Mouse (Mus musculus) bone marrow macrophage, adult 2 months (primary cell): ENCODE data around the gene Gucy2c. TPM values are rescaled to one million over a fixed set of nuclear protein-coding genes. Genes with fewer than 3 reads are reported as not detected.

Experiments used
- H3K27ac ChIP-seq: 2 replicates; pipeline ENCODE4 v1.5.1; 2012; ENCODE audit warnings: low read depth, low read length; ENCODE audit not compliant: insufficient read depth
- H3K4me1 ChIP-seq: 2 replicates; pipeline ENCODE4 v1.6.1; 2012; ENCODE audit warnings: low read length; ENCODE audit not compliant: control insufficient read depth, insufficient read depth
- H3K4me3 ChIP-seq: 2 replicates; pipeline ENCODE4 v1.5.1; 2012; ENCODE audit warnings: mild to moderate bottlenecking, low read length, moderate library complexity; ENCODE audit not compliant: insufficient read depth
- CTCF ChIP-seq: IDR thresholded peaks from 2 replicates; pipeline ENCODE4 v1.5.1; 2012; ENCODE audit warnings: low read depth, mild to moderate bottlenecking, low read length, moderate library complexity
- POLR2A ChIP-seq: IDR thresholded peaks from 2 replicates; pipeline ENCODE4 v1.6.1; 2012; ENCODE audit warnings: mild to moderate bottlenecking, low read depth, low read length, borderline replicate concordance
- polyA plus RNA-seq: library from polyadenylated mRNA; stranded (reverse); fragments of >200 nt; gene quantifications from 2 replicates; pipeline ENCODE4 v1.2.4, GENCODE M21; 2012; ENCODE audit not compliant: missing spikeins, insufficient read depth, insufficient read length

Gucy2c gene
- polyA plus RNA-seq, 1 experiment, result not detected

DNA sequence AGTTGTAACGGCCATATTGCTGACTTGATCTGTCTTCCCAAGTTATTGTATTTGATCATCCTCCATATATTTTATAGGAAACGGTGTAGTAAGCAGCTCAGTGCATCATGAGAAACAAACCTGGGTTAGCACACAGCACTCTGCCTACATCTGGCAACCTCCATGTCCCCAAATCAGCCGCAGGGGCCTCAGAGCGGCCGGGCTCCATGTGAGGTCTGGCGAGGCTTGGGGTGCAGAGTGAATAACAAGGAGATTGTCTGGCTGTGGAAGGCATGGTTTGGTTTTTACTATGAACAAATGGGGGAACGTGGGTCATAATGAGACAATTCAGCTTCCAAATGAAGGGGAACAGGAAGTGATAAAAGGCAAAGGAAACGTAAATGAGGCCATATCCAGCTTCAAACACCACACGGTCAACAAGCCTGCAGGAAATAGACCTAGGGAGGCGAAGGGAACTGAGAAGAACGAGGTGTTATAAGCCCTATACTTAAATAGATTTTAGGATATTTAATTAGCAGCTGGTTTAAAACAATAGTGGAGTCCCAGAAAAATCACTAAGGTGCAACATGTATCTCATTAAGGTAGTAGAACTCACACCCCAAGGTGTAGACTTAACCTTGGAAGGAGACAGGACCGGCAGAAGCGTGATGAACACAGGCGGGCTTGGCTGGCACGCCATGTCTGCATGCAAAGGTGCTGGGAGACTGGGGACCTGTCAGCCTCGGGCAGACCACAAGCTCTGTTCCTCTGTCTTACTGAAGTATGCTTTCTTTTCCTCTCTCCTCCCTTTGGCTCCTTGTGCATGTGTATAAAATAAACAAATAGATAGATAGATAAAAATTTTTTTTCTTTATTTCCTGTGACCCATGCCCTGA is 11.6 kb upstream of the Gucy2c start:
- no peak overlapping the region for H3K27ac ChIP-seq
- no peak overlapping the region for H3K4me3 ChIP-seq
- peaks cover 6% of the 10 kb centered on the region; the same call in 1 of the 2 replicates for H3K4me1 ChIP-seq
- TF ChIP-seq CTCF, result no peak
- TF ChIP-seq POLR2A, result no peak

DNA sequence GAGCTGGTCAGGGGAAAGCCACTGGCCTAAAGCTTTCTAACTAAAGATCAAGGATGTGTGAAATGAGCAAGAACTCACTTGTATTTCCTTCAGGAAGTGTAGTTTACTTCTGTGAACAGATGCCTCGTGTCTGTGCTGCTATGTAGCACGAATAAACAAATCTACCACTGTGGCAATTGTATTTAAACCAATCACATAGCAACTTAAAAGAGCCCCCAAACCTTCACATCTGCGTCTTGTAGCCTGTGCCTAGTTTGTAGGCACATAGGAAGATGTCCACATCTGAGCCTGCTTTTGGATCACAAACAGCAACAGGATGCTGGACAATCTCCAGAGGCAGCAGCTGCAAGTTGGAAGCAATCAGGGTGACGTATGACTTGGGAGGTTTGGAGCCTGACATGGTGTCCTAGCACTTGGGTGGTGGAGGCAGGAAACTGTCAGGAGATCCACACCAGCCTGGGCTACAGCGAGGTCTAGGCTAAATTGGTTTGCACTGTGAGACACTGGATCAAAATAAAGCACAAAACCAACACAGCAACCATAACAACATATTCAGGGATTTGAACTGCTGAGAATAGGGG is 7.9 kb upstream of the Gucy2c start:
- Histone ChIP-seq H3K4me1 (peaks cover 6% of the 10 kb centered on the region; the same call in 1 of the 2 replicates), H3K27ac (no peak overlapping the region), H3K4me3 (no peak overlapping the region)
- no peak for TF ChIP-seq POLR2A
- TF ChIP-seq CTCF, result no peak

DNA sequence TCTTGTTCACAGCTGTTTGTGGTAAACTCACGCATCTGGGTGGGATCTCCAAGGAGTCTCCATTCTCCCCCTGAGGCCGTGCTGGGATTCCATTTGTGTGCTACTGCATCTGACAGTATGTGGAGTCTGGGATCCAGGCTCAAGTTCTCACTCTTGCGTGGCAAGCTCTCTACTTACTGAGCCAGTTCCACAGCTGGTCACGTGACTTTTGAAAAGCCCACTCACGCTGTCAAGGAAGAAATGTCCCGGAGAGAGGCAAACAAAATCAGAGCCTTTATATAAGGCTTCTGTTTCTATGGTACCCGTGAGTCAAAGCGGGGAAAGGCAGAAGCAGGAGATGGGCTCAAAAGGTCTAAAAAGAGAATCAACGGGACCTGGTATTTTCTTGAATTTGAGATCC is 1.2 kb upstream of the Gucy2c start:
- TF ChIP-seq CTCF, result no peak
- no peak for TF ChIP-seq POLR2A
- Histone ChIP-seq H3K4me1 (no peaks in the 10 kb centered on the region), H3K4me3 (no peak overlapping the region), H3K27ac (no peak overlapping the region)

DNA sequence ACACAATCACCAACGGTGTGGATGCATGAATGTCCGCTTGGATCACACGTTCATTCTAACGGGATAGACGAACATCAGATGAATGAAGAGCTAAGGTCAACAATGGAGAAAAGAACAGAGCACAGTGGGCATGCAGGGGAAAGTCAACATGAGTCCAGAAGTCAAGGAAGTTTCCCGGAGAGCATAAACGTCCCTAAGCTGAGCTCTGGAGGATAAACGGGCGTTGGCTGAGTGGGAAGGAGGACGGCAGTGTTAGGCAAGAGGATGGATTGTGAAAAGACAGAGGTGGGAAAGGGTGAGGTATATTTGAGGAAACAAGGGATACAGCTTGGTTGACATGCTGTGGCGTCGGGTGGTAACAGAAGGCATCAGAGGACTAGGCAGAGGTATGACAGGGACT is 581 bp upstream of the Gucy2c start:
- Histone ChIP-seq H3K4me1 (no peaks in the 10 kb centered on the region), H3K4me3 (no peak overlapping the region)
- TF ChIP-seq CTCF, result no peak
- TF ChIP-seq POLR2A, result no peak

DNA sequence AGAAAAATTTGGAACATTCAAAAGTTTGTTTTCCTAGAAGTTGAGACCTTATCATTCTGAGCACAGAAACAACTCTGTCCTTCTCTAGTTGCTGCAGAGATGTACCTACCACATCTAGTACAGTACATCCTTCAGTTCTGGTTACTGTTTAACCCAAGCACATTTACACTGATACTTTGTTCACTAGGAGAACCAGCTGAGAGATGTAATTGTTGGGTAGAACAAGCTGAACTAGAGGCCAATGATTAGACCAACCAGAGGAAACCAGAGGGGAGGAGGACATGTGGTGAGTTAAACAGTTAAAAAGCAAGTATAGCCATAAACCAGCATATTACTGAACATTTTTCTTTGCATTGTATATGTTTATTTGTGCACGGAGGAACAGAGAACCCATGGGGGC is 5.2 kb downstream of the Gucy2c start:
- H3K4me1 ChIP-seq, result no peaks in the 10 kb centered on the region
- H3K4me3 ChIP-seq, result no peak overlapping the region
- no peak overlapping the region for H3K27ac ChIP-seq
- TF ChIP-seq POLR2A, result no peak
- TF ChIP-seq CTCF, result no peak

More for the DNA sequence above, 581 bp upstream of the Gucy2c start:
- no peak overlapping the region for H3K27ac ChIP-seq

DNA sequence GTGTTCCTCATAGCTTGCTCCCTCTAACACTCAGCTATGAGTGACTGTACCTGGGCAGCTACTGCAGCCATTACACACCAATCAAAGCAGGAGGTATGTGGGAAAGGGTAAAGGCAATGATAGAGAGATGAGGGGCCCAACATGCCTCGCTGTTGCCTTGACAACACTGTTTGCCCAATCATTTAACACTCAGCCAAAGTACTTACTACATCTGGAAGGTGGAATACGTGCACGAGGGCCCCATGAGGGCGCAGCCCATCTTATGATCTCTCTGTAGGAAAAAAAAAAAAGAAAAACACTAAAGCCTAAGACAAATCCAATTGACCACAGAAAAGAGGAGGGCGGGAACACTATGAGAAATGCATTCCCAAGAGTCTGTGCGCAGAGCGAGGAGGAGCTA is 11.7 kb downstream of the Gucy2c start:
- Histone ChIP-seq H3K4me1 (no peaks in the 10 kb centered on the region), H3K27ac (no peak overlapping the region), H3K4me3 (no peak overlapping the region)
- TF ChIP-seq POLR2A (no peak), CTCF (no peak)

DNA sequence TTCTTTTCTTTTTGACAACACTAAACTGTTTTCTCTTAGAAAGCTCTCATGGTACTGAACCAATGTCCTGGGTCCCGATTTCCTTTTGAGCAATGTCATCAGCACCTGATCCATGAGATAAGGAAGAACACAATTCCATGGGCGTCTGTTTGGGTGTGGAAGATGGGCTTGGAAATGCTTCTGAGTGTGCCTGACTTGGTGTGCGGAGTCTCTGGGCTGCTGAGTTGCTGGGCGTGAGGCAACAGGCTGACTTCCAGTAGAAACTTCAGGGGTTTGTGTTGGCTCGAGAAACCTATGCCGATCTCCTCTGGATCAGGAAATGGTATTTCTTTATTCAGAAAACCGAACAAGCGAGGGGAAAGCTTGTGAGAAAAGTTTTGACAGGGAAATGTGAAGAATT is 12.4 kb downstream of the Gucy2c start:
- Histone ChIP-seq H3K4me1 (no peaks in the 10 kb centered on the region), H3K4me3 (no peak overlapping the region), H3K27ac (no peak overlapping the region)
- no peak for TF ChIP-seq POLR2A
- no peak for TF ChIP-seq CTCF

DNA sequence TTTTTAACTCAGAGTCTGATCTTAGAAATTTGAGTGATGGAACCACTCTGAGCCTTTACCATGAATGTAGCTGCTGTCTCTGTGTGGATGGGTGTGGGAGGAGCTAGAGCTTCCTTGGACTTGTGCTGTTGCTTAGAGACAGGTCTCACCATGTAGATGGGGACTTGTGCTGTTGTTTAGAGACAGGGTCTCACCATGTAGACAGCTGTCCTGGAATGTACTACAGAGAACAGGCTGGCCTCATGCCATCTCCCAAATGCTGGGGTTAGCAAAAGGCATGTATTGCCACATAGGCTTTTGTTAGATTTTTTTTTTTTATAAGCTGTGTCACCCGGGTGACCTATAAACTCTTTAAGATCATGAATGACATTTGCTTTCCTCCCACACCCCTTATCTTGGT is 17.7 kb downstream of the Gucy2c start:
- no peak overlapping the region for H3K4me3 ChIP-seq
- H3K27ac ChIP-seq, result no peak overlapping the region
- TF ChIP-seq POLR2A (no peak), CTCF (no peak)
- H3K4me1 ChIP-seq, result no peaks in the 10 kb centered on the region

DNA sequence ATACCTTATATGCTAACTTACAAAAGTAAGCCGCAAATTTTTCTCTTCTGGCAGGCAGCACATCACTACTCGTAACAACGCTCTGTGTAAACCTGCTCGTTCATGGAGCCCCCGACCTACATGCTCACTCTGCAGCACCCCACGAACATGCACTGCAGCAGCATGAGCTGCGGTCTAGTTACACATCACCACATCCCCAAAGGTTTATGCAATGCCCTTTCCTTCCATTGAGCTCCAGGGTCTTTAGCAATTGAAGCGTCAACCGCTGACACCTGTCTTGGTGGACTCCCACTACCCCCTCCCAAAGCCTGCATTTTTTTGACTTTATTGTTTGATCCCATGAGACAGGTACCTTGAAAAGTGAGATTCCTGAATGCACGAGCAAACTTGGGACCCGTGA is 31.0 kb downstream of the Gucy2c start:
- Histone ChIP-seq H3K4me3 (no peak overlapping the region), H3K4me1 (no peaks in the 10 kb centered on the region), H3K27ac (no peak overlapping the region)
- TF ChIP-seq CTCF, result no peak
- TF ChIP-seq POLR2A, result no peak

DNA sequence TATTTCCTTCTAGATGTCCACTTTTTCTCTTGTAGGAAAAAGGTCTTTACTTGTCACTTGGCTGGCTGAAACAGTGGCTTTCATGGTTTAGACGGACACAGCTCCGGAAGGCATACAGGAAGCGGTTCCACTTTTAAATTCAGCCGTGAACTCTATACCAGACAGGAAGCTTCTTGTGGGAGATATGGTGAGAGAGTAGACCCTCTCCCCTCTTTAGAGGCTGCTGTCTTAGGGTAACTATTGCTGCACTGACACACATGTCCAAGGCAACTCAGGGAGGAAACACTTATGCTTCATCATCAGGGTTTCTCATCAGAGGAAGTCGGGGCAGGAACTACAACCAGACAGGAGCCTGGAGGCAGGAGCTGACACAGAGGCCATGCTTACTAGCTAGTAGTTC is 36.0 kb downstream of the Gucy2c start:
- Histone ChIP-seq H3K4me3 (no peak overlapping the region), H3K4me1 (no peaks in the 10 kb centered on the region; the same call in 1 of the 2 replicates), H3K27ac (no peak overlapping the region)
- TF ChIP-seq CTCF, result no peak
- no peak for TF ChIP-seq POLR2A

DNA sequence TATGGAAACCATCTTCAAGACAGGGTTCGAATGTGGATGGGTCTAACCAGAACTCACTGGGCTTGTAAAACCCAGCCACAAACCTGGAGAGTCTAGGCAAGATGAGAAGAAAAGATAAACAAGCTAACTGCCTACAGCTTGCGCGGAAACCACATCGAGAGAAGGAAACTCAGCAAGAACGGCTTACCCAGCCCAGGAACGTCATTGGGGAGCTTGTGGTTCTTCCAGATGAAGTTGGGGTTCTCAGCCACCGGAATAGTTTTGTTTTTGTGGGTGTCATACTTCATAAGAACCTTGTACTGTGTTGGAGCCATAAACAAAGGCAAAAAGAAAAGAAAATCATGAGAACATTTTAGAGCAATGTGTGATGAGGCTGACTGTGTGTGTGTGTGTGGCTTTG is 37.8 kb downstream of the Gucy2c start:
- Histone ChIP-seq H3K4me3 (no peak overlapping the region), H3K4me1 (no peaks in the 10 kb centered on the region; the same call in 1 of the 2 replicates), H3K27ac (no peak overlapping the region)
- TF ChIP-seq CTCF (no peak), POLR2A (no peak)
